Mouse (Mus musculus) liver (tissue): ENCODE measurements around the gene Il20.

Experiments
- DNase-seq: peaks from one replicate; pipeline ENCODE4 v3.0.0-alpha.2; 2020; ENCODE audit warnings: mixed read lengths

Gene Il20

GRCm38 (mm10) chr1:130911401-130912010 is at the start of gene Il20:
TSS of gene Il20 (minus strand) at chr1:130911451.
- no peak for DNase-seq

GRCm38 (mm10) chr1:130946920-130947319 is 35.7 kb upstream of the Il20 start:
- no peak for DNase-seq

- DNase-seq = no peak
These were observed 30.6 kb upstream of the Il20 start for GRCm38 (mm10) chr1:130941801-130942200.

GRCm38 (mm10) chr1:130940065-130940687 is 28.9 kb upstream of the Il20 start, which contains the start of gene Il19:
TSS of gene Il19 (minus strand) at chr1:130940115.
- DNase-seq = no peak

- no peak for DNase-seq
These were observed 26.9 kb upstream of the Il20 start for GRCm38 (mm10) chr1:130938192-130938591.

- no peak for DNase-seq
These were observed 25.9 kb upstream of the Il20 start for GRCm38 (mm10) chr1:130937170-130937569.

GRCm38 (mm10) chr1:130936351-130936750 is 25.1 kb upstream of the Il20 start:
- DNase-seq = no peak

- DNase-seq = no peak
These were observed 15.2 kb upstream of the Il20 start for GRCm38 (mm10) chr1:130926484-130926883.

- no peak for DNase-seq
These were observed 7.2 kb upstream of the Il20 start for GRCm38 (mm10) chr1:130918323-130918980.

GRCm38 (mm10) chr1:130902505-130902904 is 8.7 kb downstream of the Il20 start:
- DNase-seq = no peak

GRCm38 (mm10) chr1:130894468-130894867 is 16.8 kb downstream of the Il20 start:
- no peak for DNase-seq

- no peak for DNase-seq
These were observed 17.8 kb downstream of the Il20 start for GRCm38 (mm10) chr1:130893329-130894040.

GRCm38 (mm10) chr1:130892446-130892845 is 18.8 kb downstream of the Il20 start:
- no peak for DNase-seq

- no peak for DNase-seq
These were observed 23.9 kb downstream of the Il20 start, which contains the start of gene Il24 for GRCm38 (mm10) chr1:130887354-130887753. TSS of gene Il24 (minus strand) at chr1:130887454.

GRCm38 (mm10) chr1:130883146-130883545 is 28.1 kb downstream of the Il20 start:
- DNase-seq = no peak

- no peak for DNase-seq
These were observed 31.3 kb downstream of the Il20 start for GRCm38 (mm10) chr1:130879927-130880326.

- peak; percentile 33 for DNase-seq
These were observed 33.2 kb downstream of the Il20 start for GRCm38 (mm10) chr1:130877889-130878614.

GRCm38 (mm10) chr1:130876931-130877509 is 34.2 kb downstream of the Il20 start:
- DNase-seq = peak; percentile 26

GRCm38 (mm10) chr1:130875910-130876309 is 35.3 kb downstream of the Il20 start:
- DNase-seq = no peak

GRCm38 (mm10) chr1:130875139-130875538 is 36.1 kb downstream of the Il20 start:
- DNase-seq = no peak

- DNase-seq = no peak
These were observed 38.3 kb downstream of the Il20 start for GRCm38 (mm10) chr1:130872912-130873311.

GRCm38 (mm10) chr1:130865541-130866221 is 45.6 kb downstream of the Il20 start, which contains the start of gene Fcmr:
TSS of gene Fcmr (plus strand) at chr1:130865669.
- DNase-seq = no peak
